Mouse (Mus musculus): ENCODE measurements around the gene Naglu.

GRCm38 (mm10) chr11:101111178-101111577 is 41.4 kb downstream of the Naglu start:
- TF ChIP-seq CTCF (IDR thresholded peaks at IDR 0.05; ENCODE audit: low read depth, low read length) (no peak), EP300 (IDR thresholded peaks at IDR 0.05; ENCODE audit: insufficient read depth, low read depth, low read length) (no peak)

All from ES-Bruce4 (cell line).